Mouse (Mus musculus): ENCODE measurements around the gene Hmces.
A peak's percentile ranks its signal among the peaks of the same experiment; 100 is the strongest.

Hmces gene

DNA sequence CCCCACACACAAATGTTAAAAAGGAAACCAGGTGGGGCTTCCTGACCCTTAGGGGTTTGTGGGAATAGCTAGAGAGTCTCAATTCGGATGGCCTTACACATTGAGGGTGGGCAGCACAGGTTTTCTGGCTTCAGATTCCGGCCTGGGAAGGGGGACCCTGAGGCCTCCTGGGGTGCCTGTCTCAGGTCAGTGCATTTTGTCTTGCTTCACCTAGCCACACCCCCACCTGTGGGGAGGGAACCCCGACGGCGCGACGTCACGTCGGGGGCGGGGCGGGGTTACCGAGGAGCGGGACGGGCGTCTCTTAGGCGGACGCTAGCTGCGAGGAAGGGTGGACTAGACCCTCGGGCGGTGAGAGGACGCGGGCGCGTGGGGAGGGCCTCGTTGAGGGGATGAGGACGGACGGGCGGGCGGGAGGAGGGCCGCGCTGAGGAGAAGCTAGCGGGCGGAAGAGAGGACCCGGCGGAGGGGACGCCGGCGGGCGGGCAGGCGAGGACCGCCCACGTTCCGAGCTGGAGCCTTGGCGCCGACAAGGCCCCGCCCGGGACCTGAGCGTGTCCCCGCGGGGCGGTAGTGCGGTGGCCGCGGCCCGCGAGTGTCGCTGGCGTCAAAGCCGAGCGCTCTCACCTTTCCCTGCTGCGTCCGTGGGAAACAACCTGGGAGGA, at the start of gene Hmces:
Hmces (plus strand) TSS at position 275 of the 665 bp plus-strand sequence.
- peak; percentile 86 to 88 for DNase-seq

GRCm38 (mm10) chr6:87866211-87866610, 47.5 kb upstream of the Hmces start:
- no peak for DNase-seq

GRCm38 (mm10) chr6:87867256-87867655, 46.5 kb upstream of the Hmces start:
- no peak for DNase-seq

DNA sequence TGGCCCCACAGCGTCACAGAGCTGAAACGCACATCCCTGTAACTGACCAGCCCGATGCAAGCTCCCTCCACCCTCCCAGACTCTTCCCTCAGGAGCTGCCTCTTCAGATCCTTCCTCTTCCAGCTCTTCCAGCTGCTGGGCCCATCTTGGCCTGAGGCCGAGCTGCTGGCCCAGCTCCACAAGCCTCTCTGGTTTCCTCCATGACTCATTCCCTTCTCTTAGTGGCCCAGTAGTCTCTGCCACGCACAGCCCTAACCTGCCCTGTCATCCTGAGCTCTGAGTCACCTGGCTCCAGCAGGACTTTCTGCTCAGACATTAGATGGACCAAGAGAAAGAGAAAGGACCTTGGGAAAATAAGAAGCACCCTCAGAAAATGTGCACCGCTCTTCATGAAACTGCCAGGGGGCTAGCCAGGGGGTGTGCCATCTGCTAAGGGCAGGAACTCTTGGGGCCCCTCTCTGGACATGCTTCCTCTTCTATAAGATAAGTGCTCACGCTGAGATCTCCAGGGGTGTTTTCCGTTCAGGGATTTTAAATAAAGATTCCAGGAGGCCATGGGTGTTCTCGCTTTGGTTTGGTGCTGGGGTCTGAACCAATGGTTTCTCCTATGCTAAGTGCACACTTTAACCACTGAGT, 44.7 kb upstream of the Hmces start:
- DNase-seq: no peak

- no peak for DNase-seq
These were observed 43.3 kb upstream of the Hmces start for GRCm38 (mm10) chr6:87870440-87870839.

GRCm38 (mm10) chr6:87871240-87871639, 42.5 kb upstream of the Hmces start:
- DNase-seq: no peak

DNA sequence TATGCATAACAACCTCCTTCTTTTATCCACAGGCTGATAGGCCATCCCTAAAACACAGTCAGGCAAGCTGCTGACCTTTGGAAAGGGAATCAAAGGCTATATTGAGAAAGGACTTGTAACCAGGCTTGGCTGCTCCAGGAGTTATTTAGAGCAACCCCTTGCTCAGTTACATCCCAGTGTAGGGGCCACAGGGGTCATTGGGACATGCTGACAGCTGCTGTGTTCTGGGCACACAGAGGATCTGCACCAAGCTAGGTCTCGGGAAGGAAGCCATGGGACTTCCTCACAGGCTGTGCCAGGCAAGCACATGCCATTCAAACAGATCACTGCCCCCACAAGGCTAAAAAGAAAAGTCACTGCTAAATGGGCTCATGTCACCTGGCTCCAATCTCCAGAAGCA, 40.6 kb upstream of the Hmces start:
- no peak for DNase-seq

GRCm38 (mm10) chr6:87873963-87874362, 39.8 kb upstream of the Hmces start:
- DNase-seq: no peak

GRCm38 (mm10) chr6:87875083-87875482, 38.7 kb upstream of the Hmces start:
- DNase-seq: no peak

GRCm38 (mm10) chr6:87875562-87875961, 38.2 kb upstream of the Hmces start:
- DNase-seq: no peak

- peak; percentile 14 to 22 for DNase-seq
These were observed 37.6 kb upstream of the Hmces start for GRCm38 (mm10) chr6:87876068-87876643.

GRCm38 (mm10) chr6:87879010-87879409, 34.7 kb upstream of the Hmces start:
- DNase-seq: no peak

DNA sequence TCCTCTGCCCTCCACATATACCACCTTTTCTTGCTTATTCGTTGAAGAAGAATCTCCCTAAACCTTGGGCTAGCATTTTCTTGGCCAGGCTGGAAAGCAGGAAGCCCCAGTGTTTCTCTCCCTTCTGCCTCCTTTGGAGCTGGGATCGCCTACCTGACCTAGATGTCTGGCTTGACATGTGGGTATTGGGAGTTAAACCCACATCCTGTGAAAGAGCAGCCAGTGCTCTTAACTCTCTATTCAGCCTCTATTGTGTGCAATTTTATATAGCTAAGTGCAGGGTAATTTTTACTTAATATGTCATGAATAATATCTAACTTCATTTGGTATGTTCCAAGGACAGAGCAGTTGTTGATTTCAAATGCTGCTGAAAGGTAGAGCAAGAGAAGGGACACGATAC, 34.1 kb upstream of the Hmces start:
- DNase-seq: no peak

- DNase-seq: no peak
These were observed 31.5 kb upstream of the Hmces start for GRCm38 (mm10) chr6:87882221-87882620.

GRCm38 (mm10) chr6:87882816-87883215, 30.9 kb upstream of the Hmces start:
- no peak for DNase-seq

GRCm38 (mm10) chr6:87886721-87887120, 27.0 kb upstream of the Hmces start:
- no peak for DNase-seq

DNA sequence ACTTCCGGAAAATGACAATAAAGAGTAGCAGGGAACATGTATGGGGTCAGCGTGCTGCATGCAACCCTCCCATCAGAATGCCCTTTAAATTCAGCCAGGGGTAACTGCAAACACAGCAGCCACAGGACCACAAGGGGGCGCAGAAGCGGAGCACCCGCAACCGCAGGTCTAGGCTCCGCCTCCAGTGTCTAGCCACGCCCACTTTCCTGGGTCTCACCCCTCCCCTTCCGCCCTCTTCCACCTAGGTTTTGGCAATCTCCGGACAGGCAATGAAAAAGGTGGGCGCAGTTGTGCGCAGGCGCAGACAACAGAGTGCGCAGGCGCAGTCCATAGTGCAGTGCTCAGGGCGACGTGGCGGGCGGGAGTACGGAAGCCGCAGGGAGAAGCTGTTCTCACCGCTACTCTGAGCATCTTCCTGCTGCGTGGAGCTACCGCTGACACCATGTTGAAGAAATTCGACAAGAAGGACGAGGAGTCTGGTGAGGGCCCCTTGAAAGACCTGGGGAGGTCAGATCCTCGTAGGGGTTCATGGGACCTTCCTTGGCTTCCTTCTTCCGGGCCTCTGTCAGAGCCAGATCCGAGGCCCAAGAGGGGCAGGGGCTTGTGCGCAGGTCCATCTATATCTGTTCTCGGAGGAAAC, 26.0 kb upstream of the Hmces start, which contains the start of gene Copg1:
Copg1 (plus strand) TSS at position 221 of the 640 bp plus-strand sequence.
- peak; percentile 100 for DNase-seq

DNA sequence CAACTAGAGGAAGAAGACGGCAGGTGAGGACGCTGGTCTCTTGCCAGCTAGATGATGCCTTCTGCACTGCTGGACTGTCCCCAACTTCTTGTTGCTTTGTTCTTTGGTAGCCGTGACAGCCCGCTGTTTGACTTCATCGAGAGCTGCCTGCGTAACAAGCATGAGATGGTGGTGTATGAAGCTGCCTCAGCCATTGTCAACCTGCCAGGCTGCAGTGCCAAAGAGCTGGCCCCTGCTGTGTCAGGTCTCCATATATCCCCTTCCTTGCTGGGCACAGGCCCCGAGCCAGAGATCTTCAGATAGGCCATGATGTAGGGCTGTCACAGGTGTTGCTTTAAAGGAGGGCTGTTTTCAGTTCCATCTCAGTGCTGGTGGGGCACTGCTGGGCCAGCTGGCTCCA, 19.8 kb upstream of the Hmces start:
- no peak for DNase-seq

GRCm38 (mm10) chr6:87898028-87898427, 15.7 kb upstream of the Hmces start:
- no peak for DNase-seq

GRCm38 (mm10) chr6:87906632-87907031, 7.1 kb upstream of the Hmces start:
- DNase-seq: peak; percentile 51 to 53

GRCm38 (mm10) chr6:87909181-87909580, 4.6 kb upstream of the Hmces start:
- DNase-seq: no peak

DNA sequence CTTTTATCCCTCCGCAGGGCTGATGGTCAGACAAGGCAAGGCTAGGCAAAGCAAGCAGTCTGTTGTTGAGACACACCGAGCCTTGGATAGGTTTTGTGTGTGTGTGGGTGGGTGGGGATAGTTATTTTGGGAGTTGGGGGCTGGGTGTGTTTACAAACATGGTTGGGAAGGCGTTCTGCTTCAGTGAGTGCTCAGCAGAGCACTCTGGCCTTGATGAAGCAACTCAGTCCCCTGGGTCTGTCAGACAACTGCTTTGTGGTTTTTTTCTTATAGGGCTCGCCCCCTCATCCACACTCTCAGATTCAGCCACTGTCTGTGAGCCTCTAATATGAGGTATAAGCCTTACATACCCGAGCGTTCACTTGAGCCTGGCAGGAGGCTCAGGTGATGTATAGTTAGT, 2.2 kb upstream of the Hmces start:
- peak; percentile 65 to 67 for DNase-seq

- DNase-seq: peak; percentile 32 to 44
These were observed 779 bp downstream of the Hmces start for GRCm38 (mm10) chr6:87914326-87915102.
